Mouse (Mus musculus) limb, embryonic 11.5 days (tissue): ENCODE data around the gene Rnf186. TPM values are rescaled to one million over a fixed set of nuclear protein-coding genes. Genes with fewer than 3 reads are reported as not detected.

Source experiments
- ATAC-seq: fragments of 200-750 bp; cut with Nextera tagmentation; 2 replicates; pipeline ENCODE4 v1.8.0; 2017; ENCODE audit warnings: low read depth; ENCODE audit not compliant: insufficient number of reproducible peaks, low FRiP score, low TSS enrichment
- DNase-seq: peaks from one replicate; pipeline ENCODE4 v3.0.0-alpha.2; 2015; ENCODE audit warnings: low spot score
- H3K27ac ChIP-seq: fragments of 300-500 bp; sonication (generic); replicated peaks from 2 replicates; pipeline ENCODE4 v1.5.1; 2014; ENCODE audit warnings: low read depth, mild to moderate bottlenecking, low read length
- H3K27me3 ChIP-seq: fragments of 300-500 bp; sonication (generic); 2 replicates; pipeline ENCODE4 v1.6.1; 2014; ENCODE audit warnings: mild to moderate bottlenecking, low read length, mixed read lengths; ENCODE audit not compliant: control insufficient read depth, insufficient read depth
- H3K36me3 ChIP-seq: fragments of 300-500 bp; sonication (generic); 2 replicates; pipeline ENCODE4 v1.6.1; 2014; ENCODE audit warnings: mild to moderate bottlenecking, low read length, moderate library complexity, mixed read lengths; ENCODE audit not compliant: control insufficient read depth, insufficient read depth
- H3K4me1 ChIP-seq: fragments of 300-500 bp; sonication (generic); 2 replicates; pipeline ENCODE4 v1.6.1; 2014; ENCODE audit warnings: low read length, mixed read lengths; ENCODE audit not compliant: control insufficient read depth, insufficient read depth
- H3K4me2 ChIP-seq: fragments of 300-500 bp; sonication (generic); 2 replicates; pipeline ENCODE4 v1.6.1; 2014; ENCODE audit warnings: low read depth, mild to moderate bottlenecking, moderate library complexity; ENCODE audit not compliant: severe bottlenecking
- H3K4me3 ChIP-seq: fragments of 300-500 bp; sonication (generic); 2 replicates; pipeline ENCODE4 v1.5.1; 2014; ENCODE audit warnings: low read depth, low read length
- H3K9ac ChIP-seq: fragments of 300-500 bp; sonication (generic); 2 replicates; pipeline ENCODE4 v1.6.1; 2014; ENCODE audit warnings: mild to moderate bottlenecking, low read length
- H3K9me3 ChIP-seq: fragments of 300-500 bp; sonication (generic); 2 replicates; pipeline ENCODE4 v1.6.1; 2016; ENCODE audit warnings: low read length; ENCODE audit not compliant: control insufficient read depth
- WGBS: fragments of 180-500 bp; shearing (Covaris S2); extraction: QIAGEN DNeasy Blood & Tissue Kit; methylation state at CpG from one replicate; pipeline ENCODE4 v1.1.7; 2014; 5-methylcytosine and 5-hydroxymethylcytosine counted together
- polyA plus RNA-seq: library from polyadenylated mRNA; unstranded; fragments of >200 nt; fragmentation: Nextera tagmentation; extraction: Ambion mirVana; gene quantifications from 2 replicates; pipeline ENCODE4 v1.2.1, GENCODE M21; 2014

Gene Rnf186
- polyA plus RNA-seq, 1 experiment from 2014 or later: not detected

DNA sequence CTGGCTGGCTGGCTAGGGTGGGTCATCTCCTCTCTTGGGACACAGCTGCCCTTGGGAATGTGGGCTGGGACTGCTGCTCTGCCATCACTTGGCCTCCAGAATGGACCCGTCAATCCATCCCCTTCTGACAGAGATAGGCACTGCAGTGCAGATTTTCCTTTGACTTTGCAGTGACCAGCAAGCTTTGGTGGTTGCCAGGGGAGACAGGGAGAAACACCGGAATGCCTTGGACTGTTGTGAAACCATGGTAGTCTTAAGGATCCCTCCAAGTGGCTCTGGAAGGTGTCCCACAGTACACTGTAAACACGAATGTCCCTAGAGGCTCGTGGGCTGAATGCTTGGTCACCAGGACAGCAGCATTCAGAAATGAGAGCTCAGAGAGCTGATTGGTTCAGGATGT is 27.4 kb upstream of the Rnf186 start:
- Histone ChIP-seq H3K4me2 (no peak overlapping the region), H3K36me3 (no peaks in the 10 kb centered on the region), H3K4me1 (0 out of 2 replicates have a peak, but pooled peaks cover 5% of the 10 kb centered on the region), H3K27ac (no peak overlapping the region), H3K4me3 (no peak overlapping the region), H3K27me3 (no peaks in the 10 kb centered on the region), H3K9ac (no peak overlapping the region), H3K9me3 (no peaks in the 10 kb centered on the region)
- DNase-seq: no peak
- ATAC-seq: no peak
- 86% methylated on average over 4 of the region's 4 CpGs for WGBS

DNA sequence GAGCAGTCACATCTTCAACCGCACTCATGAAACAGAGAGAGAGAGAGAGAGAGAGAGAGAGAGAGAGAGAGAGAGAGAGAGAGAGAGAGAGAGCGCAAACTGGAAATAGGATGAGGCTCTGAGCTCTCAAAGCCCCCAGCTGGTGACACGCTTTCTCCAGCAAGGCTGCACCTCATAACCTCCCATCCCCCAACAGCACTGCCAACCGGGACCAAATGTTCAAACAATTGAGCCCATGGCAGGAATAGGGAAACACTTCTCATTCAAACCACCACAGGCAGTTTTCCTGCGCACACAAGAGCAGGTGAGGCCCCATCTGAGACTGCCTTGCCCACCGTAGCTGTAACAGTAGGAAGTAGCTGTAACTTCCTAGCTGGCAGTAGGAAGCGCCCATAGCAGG is 25.5 kb upstream of the Rnf186 start:
- no peak overlapping the region for H3K9ac ChIP-seq
- H3K27ac ChIP-seq: no peak overlapping the region
- WGBS: 34% methylated on average over 7 of the region's 7 CpGs
- no peak overlapping the region for H3K4me2 ChIP-seq
- 0 out of 2 replicates have a peak, but pooled peaks cover 5% of the 10 kb centered on the region for H3K4me1 ChIP-seq
- no peaks in the 10 kb centered on the region for H3K9me3 ChIP-seq
- no peaks in the 10 kb centered on the region for H3K27me3 ChIP-seq
- DNase-seq (no peak), ATAC-seq (no peak)
- H3K4me3 ChIP-seq: no peak overlapping the region
- no peaks in the 10 kb centered on the region for H3K36me3 ChIP-seq

DNA sequence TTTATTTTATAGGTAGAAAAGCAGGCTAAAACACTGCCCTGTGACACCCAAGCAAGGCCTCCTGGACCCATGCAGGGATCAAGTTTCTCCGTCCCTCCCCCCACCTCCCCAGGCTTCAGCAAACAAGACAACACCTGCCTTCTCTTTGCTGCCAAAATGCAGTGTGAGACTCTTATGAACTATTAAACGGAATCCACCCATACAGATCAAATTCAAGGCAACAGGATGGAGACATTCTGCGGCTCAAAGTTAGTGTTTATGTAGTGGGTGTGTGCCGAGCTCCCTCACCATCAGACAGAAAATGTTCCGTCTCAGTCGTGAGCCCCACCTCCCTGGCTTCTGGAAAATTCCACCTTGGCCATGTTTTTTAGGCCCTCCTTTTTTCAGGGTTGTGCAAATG is 24.9 kb upstream of the Rnf186 start:
- 52% methylated on average over 6 of the region's 6 CpGs for WGBS
- no peaks in the 10 kb centered on the region for H3K9me3 ChIP-seq
- DNase-seq: peak; percentile 37
- no peaks in the 10 kb centered on the region for H3K27me3 ChIP-seq
- 0 out of 2 replicates have a peak, but pooled peaks cover 5% of the 10 kb centered on the region for H3K4me1 ChIP-seq
- no peak overlapping the region for H3K9ac ChIP-seq
- no peak overlapping the region for H3K4me3 ChIP-seq
- H3K27ac ChIP-seq: 0 out of 2 replicates have a peak overlapping the region, but pooled peaks have one; percentile 42
- ATAC-seq: no peak
- no peaks in the 10 kb centered on the region for H3K36me3 ChIP-seq
- H3K4me2 ChIP-seq: no peak overlapping the region

DNA sequence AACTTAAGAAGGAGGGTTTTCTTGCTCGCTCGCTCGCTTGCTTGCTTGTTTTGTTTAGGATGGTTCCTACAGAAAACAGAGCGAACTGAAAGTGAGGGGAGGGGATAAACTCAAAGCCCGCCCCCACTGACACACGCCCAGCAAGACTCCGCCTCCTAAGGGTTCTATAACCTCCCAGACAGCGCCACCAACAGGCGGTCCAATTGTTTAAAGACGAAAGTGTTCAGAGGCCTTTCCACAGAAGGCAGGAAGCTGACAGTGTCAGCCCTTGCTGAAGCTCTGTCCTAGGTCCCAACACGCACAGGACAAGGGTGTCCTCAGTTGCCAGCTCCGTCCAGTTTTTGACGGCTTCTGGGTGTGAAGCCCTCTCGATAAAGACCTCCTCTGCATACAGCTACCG is 23.2 kb upstream of the Rnf186 start:
- Histone ChIP-seq H3K4me1 (0 out of 2 replicates have a peak, but pooled peaks cover 5% of the 10 kb centered on the region), H3K4me3 (no peak overlapping the region), H3K9me3 (no peaks in the 10 kb centered on the region), H3K27me3 (no peaks in the 10 kb centered on the region), H3K4me2 (no peak overlapping the region), H3K36me3 (no peaks in the 10 kb centered on the region), H3K9ac (no peak overlapping the region), H3K27ac (no peak overlapping the region)
- DNase-seq: peak; percentile 77
- no peak for ATAC-seq
- 33% methylated on average over 15 of the region's 15 CpGs for WGBS

DNA sequence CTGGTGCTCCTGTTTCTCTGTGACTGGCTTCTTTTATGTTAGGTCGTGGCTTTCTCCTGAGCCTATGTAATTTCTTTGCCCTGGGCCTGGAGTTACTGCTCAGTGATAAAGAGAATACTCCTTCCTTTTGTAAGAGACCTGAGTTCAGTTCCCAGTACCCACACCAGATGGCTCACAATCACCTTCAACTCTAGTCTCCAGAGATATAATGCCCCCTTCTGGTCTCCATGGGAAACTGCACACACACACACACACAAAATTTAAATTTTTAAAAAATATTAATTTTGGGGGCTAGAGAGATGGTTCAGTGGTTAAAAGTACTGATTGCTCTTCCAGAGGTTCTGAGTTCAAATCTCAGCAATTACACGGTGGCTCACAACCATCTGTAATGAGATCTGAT is 18.7 kb upstream of the Rnf186 start:
- H3K9me3 ChIP-seq: no peaks in the 10 kb centered on the region
- no peak for ATAC-seq

DNA sequence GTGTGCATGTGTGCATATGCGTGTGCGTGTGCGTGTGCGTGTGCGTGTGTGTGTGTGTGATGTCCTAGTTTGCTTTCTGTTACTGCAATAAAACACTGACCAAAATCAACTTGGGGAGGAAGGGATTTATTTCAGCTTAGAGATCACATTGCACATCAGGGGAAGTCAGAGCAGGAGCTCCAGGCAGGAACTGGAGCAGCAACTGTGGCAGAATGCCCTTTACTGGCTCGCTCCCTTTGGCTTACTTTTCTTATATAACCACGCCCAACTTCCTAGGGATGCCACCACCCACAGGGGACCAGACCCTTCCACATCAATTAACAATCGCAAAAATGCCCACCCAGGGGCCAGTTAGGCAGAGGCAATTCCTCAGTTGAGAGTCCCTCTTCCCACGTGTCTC is 8.3 kb upstream of the Rnf186 start:
- H3K36me3 ChIP-seq: no peaks in the 10 kb centered on the region
- ATAC-seq: no peak
- 86% methylated on average over 9 of the region's 9 CpGs for WGBS

More for the DNA sequence above, 18.7 kb upstream of the Rnf186 start:
- Histone ChIP-seq H3K9ac (no peak overlapping the region), H3K36me3 (no peaks in the 10 kb centered on the region), H3K27ac (no peak overlapping the region), H3K4me3 (no peak overlapping the region), H3K4me2 (no peak overlapping the region), H3K4me1 (no peaks in the 10 kb centered on the region), H3K27me3 (no peaks in the 10 kb centered on the region)
- WGBS: 86% methylated on average over 2 of the region's 2 CpGs
- no peak for DNase-seq

DNA sequence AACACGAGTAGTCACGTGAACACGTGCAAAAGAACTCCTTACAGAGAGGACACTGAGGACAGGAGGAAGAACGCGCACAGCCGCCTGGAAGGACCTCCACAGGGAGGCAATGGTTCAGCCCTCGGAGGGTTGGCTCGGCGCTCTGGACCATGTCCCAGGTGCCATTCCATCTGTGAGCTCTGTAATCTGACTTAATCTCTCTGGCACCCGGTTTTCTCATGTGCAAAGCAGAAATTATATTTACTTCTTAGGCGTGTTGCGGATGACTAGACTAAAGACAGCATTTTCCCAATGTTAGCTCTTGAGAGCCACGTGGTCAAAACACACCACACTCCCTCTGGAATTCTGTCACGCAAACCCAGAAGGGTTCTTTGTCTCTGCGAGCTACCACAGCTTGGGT is 7.8 kb upstream of the Rnf186 start:
- ATAC-seq (no peak), DNase-seq (no peak)
- Histone ChIP-seq H3K4me2 (no peak overlapping the region), H3K9me3 (no peaks in the 10 kb centered on the region), H3K36me3 (no peaks in the 10 kb centered on the region), H3K27ac (no peak overlapping the region), H3K27me3 (no peaks in the 10 kb centered on the region), H3K4me3 (no peak overlapping the region), H3K9ac (no peak overlapping the region), H3K4me1 (no peaks in the 10 kb centered on the region)
- 87% methylated on average over 15 of the region's 15 CpGs for WGBS

More for the DNA sequence above, 8.3 kb upstream of the Rnf186 start:
- Histone ChIP-seq H3K4me1 (no peaks in the 10 kb centered on the region), H3K4me3 (no peak overlapping the region), H3K4me2 (no peak overlapping the region), H3K9me3 (no peaks in the 10 kb centered on the region), H3K27me3 (no peaks in the 10 kb centered on the region), H3K27ac (no peak overlapping the region), H3K9ac (no peak overlapping the region)
- no peak for DNase-seq

DNA sequence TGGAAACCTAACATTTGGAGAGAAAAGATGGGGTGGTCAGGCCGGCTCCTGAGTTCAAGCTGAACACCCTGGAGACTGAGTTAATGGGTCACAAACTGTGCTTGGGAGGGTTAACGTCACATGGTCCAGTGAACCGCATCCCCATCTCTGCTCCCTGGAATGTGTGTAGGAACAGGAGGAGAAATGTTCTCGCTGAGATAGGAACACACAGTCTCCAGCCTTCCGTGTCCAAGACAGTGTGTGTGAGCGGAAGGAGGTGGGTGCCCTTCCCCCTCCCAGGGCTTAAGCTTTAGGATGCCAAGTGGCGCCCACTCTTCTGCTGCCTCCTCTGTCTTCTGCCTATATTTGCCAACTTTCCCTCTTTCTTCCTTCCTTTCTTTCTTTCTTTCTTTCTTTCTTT is 7.0 kb upstream of the Rnf186 start:
- Histone ChIP-seq H3K4me1 (no peaks in the 10 kb centered on the region), H3K27ac (no peak overlapping the region), H3K9me3 (no peaks in the 10 kb centered on the region), H3K4me2 (no peak overlapping the region), H3K27me3 (no peaks in the 10 kb centered on the region), H3K4me3 (no peak overlapping the region), H3K9ac (no peak overlapping the region), H3K36me3 (no peaks in the 10 kb centered on the region)
- ATAC-seq: no peak
- DNase-seq: no peak
- WGBS: 81% methylated on average over 7 of the region's 7 CpGs

DNA sequence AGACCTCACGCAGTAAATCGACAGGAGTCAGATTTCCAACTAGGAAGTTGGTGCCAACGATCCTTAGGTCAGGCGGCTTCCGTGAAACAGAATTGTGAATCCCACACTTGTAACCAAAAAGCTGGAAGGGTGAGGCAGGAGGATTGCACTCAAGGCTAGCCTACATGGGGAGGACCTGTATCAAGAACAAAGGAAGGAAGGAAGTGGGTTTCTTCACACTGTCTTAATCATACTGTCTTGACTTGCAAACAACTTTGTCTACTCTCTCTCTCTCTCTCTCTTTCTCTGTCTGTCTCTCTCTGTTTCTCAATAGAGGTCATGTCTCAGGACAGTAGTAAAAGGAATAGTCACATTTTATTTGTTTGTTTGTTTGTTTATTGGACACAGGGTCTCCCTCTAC is 4.2 kb upstream of the Rnf186 start:
- no peaks in the 10 kb centered on the region for H3K9me3 ChIP-seq
- no peaks in the 10 kb centered on the region for H3K36me3 ChIP-seq
- no peak overlapping the region for H3K27ac ChIP-seq
- no peak overlapping the region for H3K4me2 ChIP-seq
- no peaks in the 10 kb centered on the region for H3K4me1 ChIP-seq
- no peaks in the 10 kb centered on the region for H3K27me3 ChIP-seq
- ATAC-seq (no peak), DNase-seq (no peak)
- 82% methylated on average over 5 of the region's 5 CpGs for WGBS
- no peak overlapping the region for H3K4me3 ChIP-seq
- no peak overlapping the region for H3K9ac ChIP-seq
